Mouse (Mus musculus): ENCODE measurements at regions not wholly inside any gene's neighbourhood (a gene's known extent, or its start where the extent isn't known, plus 50 kb on each side); places are given as distances from the start of the nearest gene placed in this dataset.
A peak's percentile ranks its signal among the peaks of the same experiment; 100 is the strongest.

DNA sequence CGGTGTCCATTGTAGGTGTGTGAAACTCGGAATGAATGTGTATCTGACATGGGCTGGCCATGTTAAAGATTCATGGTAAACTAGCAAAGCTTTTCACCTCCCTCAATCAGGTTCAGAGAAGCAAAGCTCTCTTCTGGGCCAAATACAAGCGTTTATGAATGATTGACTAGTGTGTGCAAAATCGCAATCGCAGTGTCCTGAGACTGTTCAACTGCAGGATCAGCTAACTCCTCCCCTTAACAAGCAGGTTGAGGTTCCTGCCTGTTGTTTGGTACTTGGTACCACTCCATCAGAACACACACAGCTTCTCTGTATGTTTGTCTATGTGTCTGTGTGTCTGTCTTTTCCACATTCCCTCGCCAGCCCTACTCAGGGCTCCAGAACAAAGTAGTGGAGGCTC is 458.6 kb downstream of the Cd83 start:
- DNase-seq (ENCODE audit: low spot score): no peak

- DNase-seq (ENCODE audit: low spot score): no peak
These were observed 462.2 kb downstream of the Cd83 start for GRCm38 (mm10) chr13:44246714-44247251.

GRCm38 (mm10) chr13:44247861-44248260 is 463.3 kb downstream of the Cd83 start:
- DNase-seq (ENCODE audit: low spot score): no peak

GRCm38 (mm10) chr13:44248401-44248800 is 463.8 kb downstream of the Cd83 start:
- DNase-seq (ENCODE audit: low spot score): peak; percentile 33

DNA sequence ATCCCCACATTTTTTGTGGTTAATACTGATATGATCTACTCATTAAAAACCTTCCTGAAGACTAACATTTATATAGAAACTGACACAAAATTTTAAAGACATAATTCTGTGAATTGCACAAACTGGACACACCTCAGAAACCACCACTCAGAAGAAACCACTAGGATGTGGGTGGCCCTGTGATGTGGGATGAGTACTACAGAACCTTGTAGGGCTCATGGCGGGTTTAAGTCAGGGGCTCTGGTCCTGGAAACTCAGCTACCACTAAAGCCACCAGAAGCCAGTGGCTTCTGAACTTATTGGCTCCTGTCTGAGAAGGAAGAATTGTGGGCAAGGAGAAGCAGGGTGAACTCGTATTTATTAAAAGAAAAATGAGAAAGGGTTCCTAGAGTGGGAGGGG is 464.5 kb downstream of the Cd83 start:
- DNase-seq (ENCODE audit: low spot score): no peak

DNA sequence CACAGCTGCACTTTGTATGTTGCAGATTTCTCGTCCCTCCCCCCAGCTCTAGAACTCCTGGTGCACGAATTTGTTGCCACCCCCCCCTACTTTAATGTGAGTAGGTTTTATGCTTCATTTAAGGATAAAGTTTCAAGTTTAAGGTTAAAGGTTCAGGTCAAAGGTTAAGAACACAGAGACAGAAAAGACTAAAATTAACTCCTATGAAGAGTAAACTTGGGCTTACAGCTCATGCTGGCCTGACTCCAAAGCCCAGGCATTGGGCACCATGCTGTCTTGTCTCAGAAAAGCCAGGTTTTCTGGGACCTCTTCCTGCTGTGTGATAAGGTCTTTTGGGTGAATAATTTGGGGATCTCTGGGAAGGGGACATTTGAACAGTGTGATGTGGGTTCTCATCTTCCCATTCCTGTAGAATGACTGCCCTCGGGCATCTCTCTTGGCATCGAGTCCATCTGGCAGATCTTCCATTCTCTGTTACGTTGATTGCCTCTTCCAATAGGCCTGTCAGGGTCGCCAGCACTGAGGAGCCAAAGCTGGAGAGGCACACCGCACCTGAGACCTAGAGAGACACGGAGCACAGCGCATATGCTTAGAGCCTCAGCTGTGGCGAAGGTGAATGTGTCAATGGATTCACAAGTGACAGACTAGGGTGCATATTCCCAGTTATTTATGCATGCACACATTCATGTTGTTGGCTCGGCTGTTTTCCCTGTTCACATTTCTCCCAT is 466.1 kb downstream of the Cd83 start:
- DNase-seq (ENCODE audit: low spot score): no peak

- no peak for DNase-seq (ENCODE audit: low spot score)
These were observed 466.9 kb downstream of the Cd83 start for GRCm38 (mm10) chr13:44251503-44251902.

DNA sequence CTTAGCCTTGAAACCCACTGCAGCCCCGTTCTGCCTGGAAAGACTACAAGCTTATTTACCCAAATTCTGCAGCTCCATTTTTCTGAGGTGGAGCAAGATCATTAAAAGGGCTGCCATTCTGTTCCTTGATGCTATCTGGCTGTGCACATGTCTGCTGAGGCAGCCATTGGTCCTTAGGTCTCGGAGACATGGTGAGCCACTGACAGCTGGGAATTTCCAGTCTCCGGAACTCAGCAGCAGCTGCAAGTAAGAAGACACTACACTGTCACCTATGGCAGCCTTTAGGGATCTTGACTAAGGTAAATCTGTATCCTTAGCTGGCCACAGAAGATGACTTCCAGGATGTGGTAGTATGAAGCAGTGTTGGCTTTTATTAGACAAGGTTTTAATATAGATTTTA is 467.9 kb downstream of the Cd83 start:
- no peak for DNase-seq (ENCODE audit: low spot score)

DNA sequence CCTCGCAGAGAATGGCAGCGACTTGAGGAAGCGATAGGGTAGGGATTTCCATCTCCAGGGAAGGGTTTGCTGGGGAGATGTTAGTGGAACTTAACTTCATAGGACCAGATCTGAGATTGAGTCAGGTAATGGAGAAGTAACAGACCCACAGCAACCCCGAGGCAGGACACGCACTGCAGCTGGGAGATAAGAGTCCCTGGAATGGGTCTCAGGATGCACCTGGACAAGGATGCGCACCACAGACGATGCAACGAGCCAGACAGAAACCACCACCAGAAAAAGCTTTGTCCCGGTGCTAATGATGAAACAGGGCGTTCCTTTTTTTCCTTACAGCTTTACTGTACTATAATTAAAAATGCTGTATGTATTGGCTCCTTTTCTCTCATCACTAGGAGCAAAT is 470.9 kb upstream of the Jarid2 start:
- DNase-seq (ENCODE audit: low spot score): no peak

- no peak for DNase-seq (ENCODE audit: low spot score)
These were observed 469.2 kb upstream of the Jarid2 start for GRCm38 (mm10) chr13:44260039-44260438.

DNA sequence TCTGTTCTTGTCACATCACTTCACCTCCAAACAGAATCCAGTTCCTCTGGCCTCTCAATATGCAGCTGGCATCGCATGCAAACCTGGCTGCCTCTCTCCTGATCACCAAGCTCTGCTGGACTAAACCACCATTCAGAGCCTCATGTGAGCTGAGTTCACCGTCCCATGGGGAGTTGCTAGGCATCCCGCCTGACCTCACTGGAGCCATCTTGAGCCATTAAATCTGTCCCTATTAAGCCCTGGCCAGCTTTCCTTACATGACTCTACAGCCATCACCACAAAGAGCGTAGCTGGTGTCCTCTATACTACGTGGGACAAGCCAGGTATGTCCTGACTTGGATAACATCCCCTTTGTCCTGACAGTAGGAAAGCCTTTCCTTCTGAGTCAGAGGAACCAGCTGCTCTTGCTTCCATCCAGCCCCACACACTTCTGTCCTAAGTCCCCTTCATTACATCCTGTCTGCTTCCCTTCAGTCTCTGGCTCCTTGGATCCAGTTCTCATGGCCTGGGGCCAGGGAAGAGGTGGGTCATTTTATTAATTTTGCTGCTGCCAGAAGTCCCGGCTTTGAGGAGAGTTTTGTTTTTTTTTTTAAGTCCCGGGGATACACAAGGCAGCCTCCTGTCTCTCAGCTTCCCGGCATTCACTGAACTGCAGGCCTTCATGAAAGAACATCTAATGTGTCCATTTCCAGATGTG is 468.5 kb upstream of the Jarid2 start:
- no peak for DNase-seq (ENCODE audit: low spot score)

- DNase-seq (ENCODE audit: low spot score): no peak
These were observed 456.3 kb upstream of the Jarid2 start for GRCm38 (mm10) chr13:44272746-44273524.

- no peak for DNase-seq (ENCODE audit: low spot score)
These were observed 451.3 kb upstream of the Jarid2 start for GRCm38 (mm10) chr13:44277952-44278351.

GRCm38 (mm10) chr13:44279036-44279435 is 450.2 kb upstream of the Jarid2 start:
- DNase-seq (ENCODE audit: low spot score): no peak

DNA sequence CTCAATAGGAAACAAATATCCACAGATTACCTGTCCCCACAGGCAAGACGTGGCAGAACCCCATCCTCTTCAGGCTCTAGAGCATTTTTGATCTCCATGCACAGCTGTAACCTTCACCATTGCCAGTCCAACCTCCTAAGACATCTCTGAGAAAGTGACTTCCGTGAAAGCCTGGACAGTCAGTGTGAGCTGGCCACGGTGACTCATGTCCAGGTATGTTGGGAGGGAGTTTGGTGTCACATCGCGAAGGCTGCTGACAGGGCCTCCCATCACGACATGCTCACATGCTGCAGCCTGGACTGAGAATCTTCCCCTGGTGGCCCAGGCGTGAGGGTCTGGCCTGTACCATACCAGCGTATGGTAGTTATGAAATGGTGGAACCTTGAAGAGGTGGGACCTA is 449.0 kb upstream of the Jarid2 start:
- DNase-seq (ENCODE audit: low spot score): no peak

DNA sequence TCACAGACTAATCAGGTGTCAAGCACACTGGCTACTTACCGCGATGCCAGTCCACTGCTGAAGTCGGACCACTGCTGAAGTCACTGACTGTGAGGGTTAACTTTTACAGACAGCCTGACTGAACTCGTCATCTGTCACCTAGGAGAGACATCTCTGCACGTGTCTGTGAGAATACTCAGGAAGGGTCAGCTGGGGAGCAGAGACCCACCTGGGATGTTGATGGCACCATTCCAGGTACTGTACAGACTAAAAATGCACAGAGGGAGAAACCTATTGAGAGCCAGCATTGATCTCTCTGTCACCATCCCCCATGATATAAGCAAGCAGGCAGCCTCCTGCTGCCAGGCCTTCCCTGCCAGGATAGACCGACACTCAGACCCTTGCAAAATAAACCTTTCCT is 447.5 kb upstream of the Jarid2 start:
- DNase-seq (ENCODE audit: low spot score): no peak

DNA sequence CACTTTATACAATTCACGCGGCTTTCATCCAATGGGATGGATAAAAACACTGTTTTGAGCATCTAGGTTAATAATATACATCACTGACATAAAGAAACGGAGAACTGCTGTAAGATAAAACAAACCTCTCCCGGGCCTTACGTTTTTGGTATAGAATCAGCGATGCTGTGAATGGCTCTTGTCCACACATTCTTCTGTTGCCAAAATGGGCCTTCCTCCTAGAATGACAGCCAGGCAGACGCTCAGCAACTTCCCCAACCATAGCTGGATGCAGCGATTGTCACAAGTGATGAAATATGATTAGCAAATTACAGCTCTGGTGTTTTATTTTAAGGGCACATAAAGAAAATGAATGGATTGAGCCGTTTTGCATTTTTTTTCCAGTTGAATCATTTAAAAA is 447.0 kb upstream of the Jarid2 start:
- no peak for DNase-seq (ENCODE audit: low spot score)

DNA sequence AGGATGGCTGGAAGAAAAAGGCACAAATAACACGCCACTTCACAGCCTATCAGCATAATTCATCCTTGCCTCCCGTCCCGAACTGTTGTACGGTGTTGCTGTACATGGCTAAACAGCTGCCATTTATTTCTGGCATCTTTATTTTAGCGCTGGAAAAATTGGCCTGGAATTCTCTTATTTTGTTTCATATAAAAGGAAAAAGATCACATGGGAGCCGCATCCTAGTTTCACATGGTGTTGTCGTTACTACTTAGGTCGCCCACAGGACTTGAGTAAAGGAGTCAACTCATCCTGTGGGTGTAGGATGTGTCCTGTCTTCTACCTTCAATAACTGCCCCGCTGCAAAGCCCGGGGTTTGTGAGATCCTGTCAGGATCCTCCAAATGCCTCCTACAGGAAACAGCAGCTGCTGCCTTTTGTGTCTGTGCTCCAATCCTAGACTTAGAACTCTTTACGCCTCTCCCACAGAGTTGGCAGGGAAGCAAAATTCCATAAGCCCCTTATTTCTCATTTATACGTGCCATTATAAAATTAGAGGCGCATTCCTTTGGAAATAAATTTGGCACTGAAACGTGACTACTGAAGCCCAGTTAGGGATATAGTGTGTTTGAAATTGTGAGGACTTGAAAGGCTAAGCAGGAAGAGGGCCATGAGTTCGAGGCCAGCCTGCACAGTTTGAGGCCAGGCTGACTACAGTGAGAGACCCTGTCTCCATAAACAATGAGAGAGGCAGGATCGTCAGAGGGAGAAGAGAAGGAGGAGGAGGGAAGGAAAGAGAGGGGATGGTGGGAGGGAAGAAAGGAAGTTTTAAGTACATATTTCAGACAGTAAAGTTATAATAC is 446.3 kb upstream of the Jarid2 start:
- DNase-seq (ENCODE audit: low spot score): no peak

- DNase-seq (ENCODE audit: low spot score): no peak
These were observed 443.4 kb upstream of the Jarid2 start for GRCm38 (mm10) chr13:44285881-44286280.

GRCm38 (mm10) chr13:44290199-44290598 is 439.1 kb upstream of the Jarid2 start:
- DNase-seq (ENCODE audit: low spot score): no peak

- DNase-seq (ENCODE audit: low spot score): no peak
These were observed 436.7 kb upstream of the Jarid2 start for GRCm38 (mm10) chr13:44292476-44293056.
